Mouse (Mus musculus): Measurements from ENCODE around the gene Chchd3.

GRCm38 (mm10) chr6:32783102-32783501 lies 277.0 kb downstream of the Chchd3 start:
- no peak for TF ChIP-seq POLR2A (IDR thresholded peaks at IDR 0.05; ENCODE audit: low read depth, low read length)
- TF ChIP-seq CTCF (conservative IDR thresholded peaks at IDR 0.05; ENCODE audit: insufficient read depth, insufficient read length, low read depth, low read length) = no peak

Data from kidney, adult 2 months (tissue).